Mouse (Mus musculus) mammary gland, adult 2 months (tissue): ENCODE results near the gene Olfr1239. TPM values are rescaled to one million over a fixed set of nuclear protein-coding genes. Genes with fewer than 3 reads are reported as not detected.

Source experiments
- polyA plus RNA-seq: library from polyadenylated mRNA; depleted of rRNA; stranded (reverse); fragments of >200 nt; gene quantifications from 2 replicates; pipeline ENCODE4 v1.2.3, GENCODE M21; 2012; ENCODE audit warnings: low replicate concordance; rRNA removed

Olfr1239 gene
- not detected in 2 replicates for polyA plus RNA-seq

DNA sequence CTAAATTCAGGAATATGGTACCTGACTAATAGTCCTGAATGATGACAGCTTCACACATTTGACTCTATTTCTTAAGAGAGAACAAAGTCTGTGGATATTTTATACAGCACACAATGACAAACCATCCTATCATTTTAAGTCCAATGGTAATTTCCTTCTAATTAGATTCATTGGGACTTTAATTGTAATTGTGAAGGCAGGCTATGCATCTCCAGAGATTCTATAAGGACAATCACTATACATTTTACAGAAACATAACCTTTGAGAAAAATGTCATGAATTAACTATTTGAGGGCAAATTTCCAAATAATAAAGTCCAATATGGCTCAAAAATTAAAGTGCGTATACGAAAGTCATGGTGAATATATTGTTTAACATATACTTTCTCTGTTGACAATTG lies at the start of gene Olfr1239:
Olfr1239 (minus strand) TSS at position 101 of the 400 bp plus-strand sequence.

DNA sequence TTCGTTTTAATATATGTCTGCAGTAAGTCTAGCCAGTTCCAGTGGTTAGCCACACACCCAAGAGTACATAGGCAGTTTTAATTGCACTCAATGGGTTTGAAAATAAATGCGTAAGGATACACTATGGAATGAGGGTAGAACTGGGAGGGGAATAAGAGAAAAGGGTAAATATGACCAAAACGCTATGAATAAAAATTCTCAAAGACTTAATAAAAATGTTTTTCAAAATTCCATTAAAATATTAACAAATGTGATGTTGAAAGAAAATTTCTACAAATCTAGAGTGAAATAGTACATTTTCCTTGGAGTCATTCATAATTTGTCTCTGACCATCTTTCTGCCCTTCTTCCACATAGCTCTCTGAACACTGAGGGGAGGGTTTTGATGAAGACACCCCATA lies 22.7 kb upstream of the Olfr1239 start, which contains the start of gene Olfr1240:
Olfr1240 (minus strand) TSS at position 101 of the 400 bp plus-strand sequence.

DNA sequence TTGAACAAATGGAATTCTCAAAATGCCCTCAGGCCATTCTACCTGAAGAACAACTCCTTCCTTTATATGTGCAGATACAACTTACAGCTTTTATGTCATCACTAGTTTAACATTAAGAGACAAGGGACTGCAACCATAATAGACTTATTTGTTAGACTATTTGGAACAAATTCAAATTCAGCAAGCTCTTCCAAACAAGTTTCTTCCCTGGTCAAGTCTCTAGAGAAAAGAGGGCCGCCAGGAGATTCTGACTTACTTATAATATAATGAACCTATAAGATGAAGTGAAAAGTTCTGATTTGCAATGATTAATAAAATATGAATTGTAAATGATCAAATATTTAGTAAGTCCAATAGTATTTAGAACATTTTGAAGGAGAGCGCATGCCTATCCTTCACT lies 10.6 kb downstream of the Olfr1239 start, which contains the start of gene Olfr1238:
Olfr1238 (minus strand) TSS at position 101 of the 400 bp plus-strand sequence.

Other genes starting within 250 kb of the Olfr1239 start
- gene Olfr1225, start 245.7 kb downstream of the Olfr1239 start, polyA plus RNA-seq, result not detected in 2 replicates
- not detected in 2 replicates for gene Olfr1226, start 220.4 kb downstream of the Olfr1239 start, polyA plus RNA-seq
- not detected in 2 replicates for gene Olfr1228, start 166.3 kb downstream of the Olfr1239 start, polyA plus RNA-seq
- not detected in 2 replicates for gene Olfr1229, start 132.4 kb downstream of the Olfr1239 start, polyA plus RNA-seq
- not detected in 2 replicates for gene Olfr1230, start 123.1 kb downstream of the Olfr1239 start, polyA plus RNA-seq
- not detected in 2 replicates for gene Olfr1231, start 113.3 kb downstream of the Olfr1239 start, polyA plus RNA-seq
- not detected in 2 replicates for gene Olfr1232, start 90.7 kb downstream of the Olfr1239 start, polyA plus RNA-seq
- gene Olfr1233, start 78.0 kb downstream of the Olfr1239 start, polyA plus RNA-seq, result not detected in 2 replicates
- not detected in 2 replicates for gene Olfr1234, start 55.5 kb downstream of the Olfr1239 start, polyA plus RNA-seq
- not detected in 2 replicates for gene Olfr1238, start 10.7 kb downstream of the Olfr1239 start, polyA plus RNA-seq
- not detected in 2 replicates for gene Olfr1240, start 22.6 kb upstream of the Olfr1239 start, polyA plus RNA-seq
- not detected in 2 replicates for gene Olfr1241, start 66.7 kb upstream of the Olfr1239 start, polyA plus RNA-seq
- not detected in 2 replicates for gene Olfr1242, start 77.9 kb upstream of the Olfr1239 start, polyA plus RNA-seq
- gene Olfr1243, start 111.1 kb upstream of the Olfr1239 start, polyA plus RNA-seq, result not detected in 2 replicates
- gene Olfr1245, start 158.0 kb upstream of the Olfr1239 start, polyA plus RNA-seq, result not detected in 2 replicates
- not detected in 2 replicates for gene Olfr1246, start 172.8 kb upstream of the Olfr1239 start, polyA plus RNA-seq
- gene Olfr1247, start 193.7 kb upstream of the Olfr1239 start, polyA plus RNA-seq, result not detected in 2 replicates
- not detected in 2 replicates for gene Olfr1248, start 197.8 kb upstream of the Olfr1239 start, polyA plus RNA-seq
- not detected in 2 replicates for gene Olfr1249, start 214.6 kb upstream of the Olfr1239 start, polyA plus RNA-seq
- not detected in 2 replicates for gene Olfr1250, start 241.1 kb upstream of the Olfr1239 start, polyA plus RNA-seq